Mouse (Mus musculus): ENCODE measurements around the gene Haus6. TPM values are rescaled to one million over a fixed set of nuclear protein-coding genes. Genes with fewer than 3 reads are reported as not detected.

Haus6 gene
- polyA plus RNA-seq, 1 experiment = 3.8 TPM

GRCm38 (mm10) chr4:86576120-86576541 lies 35.7 kb downstream of the Haus6 start:
- peak in 1 of 2 experiments; percentile 38 for DNase-seq (ENCODE audit: extremely low spot score in 1 of 2, low spot score in 1 of 2)

DNA sequence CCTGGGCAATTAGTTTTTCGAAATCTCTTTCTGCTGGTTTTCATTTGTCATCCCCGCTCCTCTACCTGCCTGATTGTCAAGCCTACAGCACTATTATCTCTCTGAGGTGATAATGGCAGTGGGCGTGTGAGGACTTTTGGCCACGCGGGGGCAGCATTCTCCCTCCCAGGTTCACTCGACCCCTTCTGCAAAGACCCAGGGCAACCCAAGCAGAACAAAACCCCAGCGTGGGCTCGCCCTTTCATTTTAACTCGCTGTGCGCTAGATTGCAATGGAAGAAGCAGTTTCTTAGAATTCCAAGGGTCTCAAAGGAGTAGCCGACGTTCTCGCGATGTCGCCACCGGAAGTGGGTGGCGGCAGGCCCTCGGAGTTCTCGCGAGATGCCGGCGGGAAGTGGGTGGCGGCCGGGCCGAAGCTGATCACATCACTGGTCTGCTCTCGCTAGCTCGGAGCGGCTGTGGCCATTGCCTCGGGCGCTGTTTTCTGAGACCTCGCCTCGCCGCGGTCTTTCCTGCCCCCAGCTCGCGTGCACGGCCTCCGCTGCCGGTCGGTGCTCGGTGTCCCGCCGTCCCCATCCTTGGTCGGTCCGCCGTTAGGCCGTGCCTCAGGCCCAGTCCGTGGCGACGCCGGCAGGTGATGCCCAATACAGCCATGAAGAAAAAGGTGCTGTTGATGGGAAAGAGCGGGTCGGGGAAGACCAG lies 36.4 kb downstream of the Haus6 start, which contains the start of gene Rraga:
Rraga (plus strand) TSS at position 386 of the 701 bp plus-strand sequence.
- DNase-seq (ENCODE audit: extremely low spot score in 1 of 2, low spot score in 1 of 2) = peak; percentile 90 to 95

GRCm38 (mm10) chr4:86574939-86575282 lies 36.9 kb downstream of the Haus6 start:
- no peak for DNase-seq (ENCODE audit: extremely low spot score in 1 of 2, low spot score in 1 of 2)

GRCm38 (mm10) chr4:86561061-86561460 lies 50.8 kb downstream of the Haus6 start:
- no peak for DNase-seq (ENCODE audit: extremely low spot score in 1 of 2, low spot score in 1 of 2)

GRCm38 (mm10) chr4:86559006-86559405 lies 52.8 kb downstream of the Haus6 start:
- no peak for DNase-seq (ENCODE audit: extremely low spot score in 1 of 2, low spot score in 1 of 2)

- no peak for DNase-seq (ENCODE audit: extremely low spot score in 1 of 2, low spot score in 1 of 2)
Observed at GRCm38 (mm10) chr4:86558228-86558627, 53.6 kb downstream of the Haus6 start, which contains the start of gene Saxo1. TSS of gene Saxo1 (minus strand) at chr4:86558328.

DNA sequence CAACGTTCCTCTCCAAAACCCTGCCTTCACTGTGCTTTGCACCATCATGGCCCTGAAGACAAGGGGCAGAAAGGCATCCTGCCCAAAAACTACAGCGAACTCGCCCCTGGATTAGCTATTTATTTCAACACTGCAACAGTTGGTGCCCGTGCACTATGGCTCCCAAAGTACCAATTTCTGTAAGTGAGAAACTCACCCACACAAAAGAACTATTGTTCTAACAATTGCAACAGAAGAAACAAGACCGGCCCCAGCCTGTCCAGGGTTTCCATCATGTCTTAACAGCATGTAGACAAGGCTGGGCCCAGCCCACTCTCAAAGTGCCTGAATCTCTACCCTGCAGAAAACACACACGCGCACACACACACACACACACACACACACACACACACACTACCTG lies 54.5 kb downstream of the Haus6 start:
- no peak for DNase-seq (ENCODE audit: extremely low spot score in 1 of 2, low spot score in 1 of 2)

DNA sequence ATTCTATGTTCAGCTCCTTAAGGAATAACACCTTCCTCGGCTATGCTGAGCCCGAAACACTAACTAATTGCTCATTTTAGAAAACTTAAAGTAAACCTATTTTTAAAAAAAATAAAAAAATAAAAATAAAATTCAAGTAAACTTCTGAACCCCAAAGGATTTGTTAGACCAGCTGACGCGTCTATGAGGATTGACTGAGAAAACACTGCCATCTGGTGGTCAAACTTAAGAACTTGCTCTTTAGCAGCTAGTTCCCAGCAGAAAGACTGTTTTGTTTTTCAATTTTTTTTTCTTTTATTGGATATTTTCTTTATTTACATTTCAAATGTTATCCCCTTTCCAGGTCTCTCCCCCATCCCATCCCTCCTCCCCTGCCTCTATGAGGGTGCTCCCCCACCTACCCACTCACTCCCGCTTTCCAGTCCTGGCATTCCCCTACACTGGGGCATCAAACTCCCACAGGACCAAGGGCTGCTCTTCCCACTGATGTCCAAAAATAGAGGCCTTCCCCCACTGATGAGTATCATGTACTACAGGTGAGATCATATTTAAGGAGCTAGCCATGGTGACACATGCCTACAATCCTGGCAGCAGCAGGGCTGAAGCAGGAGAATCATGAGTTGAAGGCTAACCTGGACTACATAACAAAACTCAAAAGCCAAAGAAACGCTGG lies 56.7 kb downstream of the Haus6 start:
- DNase-seq (ENCODE audit: extremely low spot score in 1 of 2, low spot score in 1 of 2) = peak in 1 of 2 experiments; percentile 41

GRCm38 (mm10) chr4:86548332-86548731 lies 63.5 kb downstream of the Haus6 start:
- DNase-seq (ENCODE audit: extremely low spot score in 1 of 2, low spot score in 1 of 2) = no peak

GRCm38 (mm10) chr4:86545615-86546014 lies 66.2 kb downstream of the Haus6 start:
- DNase-seq (ENCODE audit: extremely low spot score in 1 of 2, low spot score in 1 of 2) = peak in 1 of 2 experiments; percentile 38

DNA sequence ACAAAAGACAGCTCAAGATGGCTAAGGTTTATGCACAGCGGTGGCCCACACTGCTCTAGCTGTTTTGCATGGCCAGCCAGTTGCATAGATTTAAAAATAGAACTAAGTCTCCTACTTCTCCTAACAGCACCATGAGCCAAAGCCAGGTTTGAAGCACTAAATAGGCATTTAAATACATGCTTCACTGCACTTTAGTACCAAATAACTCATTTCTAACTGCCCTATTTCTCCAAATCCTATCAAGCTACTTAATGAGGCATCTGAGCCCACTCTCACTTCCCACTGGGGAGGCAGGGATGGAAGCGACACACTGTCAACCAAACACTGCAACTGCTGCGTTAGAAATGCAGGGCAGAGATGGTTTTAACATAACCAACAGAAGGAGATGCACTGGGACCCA lies 67.9 kb downstream of the Haus6 start:
- DNase-seq (ENCODE audit: extremely low spot score in 1 of 2, low spot score in 1 of 2) = no peak

- DNase-seq (ENCODE audit: extremely low spot score in 1 of 2, low spot score in 1 of 2) = no peak
Observed at GRCm38 (mm10) chr4:86541573-86541972, 70.3 kb downstream of the Haus6 start.

- DNase-seq (ENCODE audit: extremely low spot score in 1 of 2, low spot score in 1 of 2) = no peak
Observed at GRCm38 (mm10) chr4:86538936-86539335, 72.9 kb downstream of the Haus6 start.

DNA sequence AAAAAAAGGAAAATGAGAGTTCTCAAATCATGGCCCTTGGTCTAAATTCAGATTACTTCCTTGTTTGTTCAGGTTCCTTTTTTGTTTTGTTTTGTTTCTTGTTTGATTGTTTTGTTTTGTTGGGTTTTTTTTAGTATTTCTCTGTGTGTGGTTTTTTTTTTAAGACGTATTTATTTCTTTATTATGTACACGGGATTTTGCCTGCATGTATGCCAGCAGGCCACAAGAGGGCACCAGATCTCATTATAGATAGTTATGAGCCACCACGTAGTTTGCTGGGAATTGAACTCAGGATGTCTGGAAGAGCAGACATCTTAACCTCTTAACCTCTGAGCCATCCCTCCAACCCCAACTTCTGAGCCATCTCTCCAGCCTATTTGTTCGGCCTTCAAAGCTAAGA lies 73.9 kb downstream of the Haus6 start:
- peak in 1 of 2 experiments; percentile 32 for DNase-seq (ENCODE audit: extremely low spot score in 1 of 2, low spot score in 1 of 2)

DNA sequence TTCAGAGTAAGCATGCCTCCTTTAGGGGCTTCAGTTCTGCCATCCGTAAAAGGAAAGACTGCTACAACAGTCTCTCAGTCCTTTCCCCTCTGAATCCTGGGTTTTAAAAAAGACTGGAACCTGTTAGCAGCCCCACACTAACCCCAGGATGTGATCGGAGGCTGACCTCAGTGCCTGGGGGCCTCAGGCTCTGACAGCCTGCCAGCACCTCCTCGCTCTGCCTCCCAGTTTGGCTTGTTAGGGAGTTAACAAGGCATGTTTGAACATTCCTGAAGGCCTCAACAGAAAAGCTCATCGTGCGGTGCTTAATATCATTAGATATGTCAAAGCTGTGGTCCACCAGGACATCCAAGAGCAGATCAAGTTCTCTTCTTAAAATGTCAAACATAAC lies 77.8 kb downstream of the Haus6 start:
- no peak for DNase-seq (ENCODE audit: extremely low spot score in 1 of 2, low spot score in 1 of 2)

- DNase-seq (ENCODE audit: extremely low spot score in 1 of 2, low spot score in 1 of 2) = no peak
Observed at GRCm38 (mm10) chr4:86533406-86534090, 78.3 kb downstream of the Haus6 start.

GRCm38 (mm10) chr4:86529161-86529560 lies 82.7 kb downstream of the Haus6 start:
- no peak for DNase-seq (ENCODE audit: extremely low spot score in 1 of 2, low spot score in 1 of 2)

Data from frontal cortex, adult 2 months (tissue).